ENCODE assay signal across 14 mouse cellular contexts in the genomic region with DNA sequence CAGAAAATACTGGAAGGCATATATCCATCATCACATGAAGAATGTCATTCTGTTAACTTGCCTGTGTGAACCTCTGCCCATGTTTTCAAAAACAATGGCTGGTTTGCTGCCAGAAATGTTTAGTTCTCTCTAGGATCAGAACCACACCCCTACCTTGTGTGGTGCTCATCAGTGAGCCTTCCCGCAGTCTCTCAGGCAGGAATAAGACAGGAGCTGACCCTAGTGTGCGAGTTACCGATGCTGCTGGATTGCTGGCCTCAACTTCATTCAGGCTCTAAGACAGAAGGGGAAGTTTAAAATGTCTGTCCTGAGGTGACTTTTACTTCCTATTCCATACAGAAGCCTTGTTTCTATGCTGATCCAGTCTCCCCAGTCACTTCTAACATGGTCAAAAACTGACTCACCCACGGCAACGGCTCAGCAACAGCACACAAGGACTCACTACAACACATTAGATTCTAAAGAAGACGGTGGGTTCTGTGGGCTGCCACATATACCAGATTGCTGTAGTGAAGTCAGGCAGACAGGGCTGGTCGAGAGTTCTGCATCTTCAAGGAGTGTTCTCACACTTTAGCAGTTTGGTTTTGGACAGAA.
A peak's percentile ranks its signal among the peaks of the same experiment; 100 is the strongest.
DNase-seq lines count a peak whose midpoint lies in the region; TF ChIP-seq lines count a peak whose summit lies in the region.
"Had no signal": no experiment of that assay in that cellular context is flagged by ENCODE, and none has a peak within 500 bp of the region (broad histone marks: within the 10 kb centered on the region; RNA-seq: fewer than 3 reads in every experiment).

No protein-coding gene starts in this region.

- no peak overlapping the region for H3K9ac ChIP-seq in CH12.LX (ENCODE audit: insufficient read depth, low read depth)
- H3K9ac ChIP-seq: intestine, embryonic 15.5 days had no signal

- dilution Hi-C loops in CH12.LX (cut with MboI; ENCODE audit: extremely low pct_ligation_motif_present, extremely low pct_unique_long_range_greater_than_20kb, low sequenced_read_pairs): no loop called here

- TF ChIP-seq POLR2A in CH12.LX (IDR thresholded peaks at IDR 0.05; ENCODE audit: low read depth, low read length): no peak

- H3K79me2 ChIP-seq in CH12.LX (replicated peaks; ENCODE audit: control insufficient read depth, extremely low read depth, insufficient read depth, poor library complexity, severe bottlenecking): peaks cover 79% of the 10 kb centered on the region

- no peak overlapping the region for H3K27ac ChIP-seq in CH12.LX (ENCODE audit: insufficient read depth, low read depth)
- H3K27ac ChIP-seq: heart, embryonic 10.5 days; intestine, embryonic 15.5 days had no signal

- peaks cover 8 to 74% of the 10 kb centered on the region in 2 experiments for H3K36me3 ChIP-seq in CH12.LX (replicated peaks in 1 of 2; ENCODE audit: control insufficient read depth in 1 of 2, insufficient read depth in 1 of 2, low read length in 1 of 2)
- H3K36me3 ChIP-seq: intestine, embryonic 15.5 days had no signal

- no peaks in the 10 kb centered on the region for H3K27me3 ChIP-seq in CH12.LX (replicated peaks)
- H3K27me3 ChIP-seq: intestine, embryonic 15.5 days had no signal

- H3K4me3 ChIP-seq in CH12.LX (replicated peaks in 1 of 3; ENCODE audit: low read depth in 2 of 3, low read length in 2 of 3, poor library complexity in 1 of 3): no peak overlapping the region
- H3K4me3 ChIP-seq: erythroblast, embryonic 14.5 days; heart, embryonic 10.5 days; intestine, embryonic 15.5 days; myocyte had no signal

- peaks cover 20 to 83% of the 10 kb centered on the region in 2 experiments for H3K4me1 ChIP-seq in CH12.LX (ENCODE audit: control insufficient read depth in 1 of 2, insufficient read depth in 2 of 2)

- intact Hi-C loops in left cerebral cortex, postnatal 14 days (cut with DNase I): no loop called here

- in situ Hi-C loops in CH12.LX (cut with MboI; ENCODE audit: low pct_ligation_motif_present, low pct_unique_long_range_greater_than_20kb, low sequenced_read_pairs): no loop called here

- TF ChIP-seq CTCF in CH12.LX (conservative IDR thresholded peaks at IDR 0.05 in 1 of 2, IDR thresholded peaks at IDR 0.05 in 1 of 2; ENCODE audit: low read depth in 2 of 2, low read length in 2 of 2): no peak

- no peak for TF ChIP-seq RAD21 in CH12.LX (IDR thresholded peaks at IDR 0.05; ENCODE audit: low read depth, low read length)

- TF ChIP-seq EP300 in CH12.LX (IDR thresholded peaks at IDR 0.05; ENCODE audit: low read length): no peak

- H3K9me3 ChIP-seq in CH12.LX (replicated peaks; ENCODE audit: low read length): no peaks in the 10 kb centered on the region
- H3K9me3 ChIP-seq: heart, embryonic 10.5 days; intestine, embryonic 15.5 days had no signal

- DNase-seq in left cerebral cortex, postnatal 14 days (ENCODE audit: low spot score in 2 of 2): peak; percentile 39 to 51
- DNase-seq in left cerebral cortex, adult 8-10 months (ENCODE audit: low spot score in 2 of 2): no peak
- DNase-seq in CH12.LX (ENCODE audit: extremely low read depth): peak; percentile 63
- DNase-seq in brain, adult 2 months (ENCODE audit: low read depth, low spot score): peak; percentile 49
- peak; percentile 38 for DNase-seq in monocyte, adult 2 months (ENCODE audit: low read depth in 1 of 2, low spot score in 2 of 2)
- DNase-seq in adrenal gland, postnatal 10 days: no peak
- DNase-seq in testis, postnatal 14 days (ENCODE audit: low spot score): no peak
- DNase-seq: heart, postnatal 4 days; kidney, postnatal 14 days; liver had no signal

- H3K4me2 ChIP-seq in CH12.LX (ENCODE audit: insufficient read depth, low read depth, poor library complexity, severe bottlenecking): no peak overlapping the region
- H3K4me2 ChIP-seq: intestine, embryonic 15.5 days had no signal

TF ChIP-seq in CH12.LX, 34 proteins besides CTCF, POLR2A, EP300 and RAD21:
- TF ChIP-seq TBP (conservative IDR thresholded peaks at IDR 0.05; ENCODE audit: low read depth, low read length) (no peak), TCF12 (IDR thresholded peaks at IDR 0.05; ENCODE audit: low read depth, low read length) (no peak), UBTF (IDR thresholded peaks at IDR 0.05; ENCODE audit: low read depth, low read length) (no peak), MAFK (IDR thresholded peaks at IDR 0.05; ENCODE audit: insufficient replicate concordance, low read length) (no peak), JUND (conservative IDR thresholded peaks at IDR 0.05; ENCODE audit: low read depth, low read length) (no peak), SIN3A (IDR thresholded peaks at IDR 0.05; ENCODE audit: low read length) (no peak), ELF1 (IDR thresholded peaks at IDR 0.05; ENCODE audit: low read depth, low read length) (no peak), ZMIZ1 (IDR thresholded peaks at IDR 0.05; ENCODE audit: low read depth, low read length) (no peak), RCOR1 (conservative IDR thresholded peaks at IDR 0.05; ENCODE audit: low read depth, low read length) (no peak), MAX (IDR thresholded peaks at IDR 0.05; ENCODE audit: low read length) (no peak), PAX5 (IDR thresholded peaks at IDR 0.05; ENCODE audit: low read length) (no peak), MYC (IDR thresholded peaks at IDR 0.05; ENCODE audit: low read depth, low read length) (no peak), NELFE (IDR thresholded peaks at IDR 0.05; ENCODE audit: low read depth, low read length) (no peak)

Comparison
In these comparisons a context has a peak if more than half of its experiments do, and no peak if none do; other contexts are left out.
1. DNase-seq: peak in left cerebral cortex, postnatal 14 days (2 of 2), CH12.LX (single experiment), brain, adult 2 months (single experiment) and monocyte, adult 2 months (2 of 2); none in left cerebral cortex, adult 8-10 months (0 of 2), adrenal gland, postnatal 10 days (single experiment) and testis, postnatal 14 days (single experiment).